Mouse (Mus musculus) liver, embryonic 15.5 days (tissue): ENCODE data around the gene Gbp10. TPM values are rescaled to one million over a fixed set of nuclear protein-coding genes. Genes with fewer than 3 reads are reported as not detected.
"Not testable (repeated sequence)": the region's sequence is repeated elsewhere in the genome, so short reads cannot be mapped to it uniquely, and the experiment has no call there.

Experiments used
- ATAC-seq: fragments of 200-750 bp; cut with Nextera tagmentation; 2 replicates; pipeline ENCODE4 v1.8.0; 2017; ENCODE audit warnings: moderate number of reproducible peaks, mild to moderate bottlenecking, moderate library complexity; ENCODE audit not compliant: insufficient read depth
- H3K27ac ChIP-seq: fragments of 300-500 bp; sonication (generic); replicated peaks from 2 replicates; pipeline ENCODE4 v1.5.1; 2015; ENCODE audit warnings: mild to moderate bottlenecking, inconsistent platforms
- H3K27me3 ChIP-seq: fragments of 300-500 bp; sonication (generic); 2 replicates; pipeline ENCODE4 v1.6.1; 2015; ENCODE audit warnings: mild to moderate bottlenecking, inconsistent platforms
- H3K36me3 ChIP-seq: fragments of 300-500 bp; sonication (generic); replicated peaks from 2 replicates; pipeline ENCODE4 v1.6.1; 2015; ENCODE audit warnings: moderate library complexity, mild to moderate bottlenecking, inconsistent platforms
- H3K4me1 ChIP-seq: fragments of 300-500 bp; sonication (generic); replicated peaks from 2 replicates; pipeline ENCODE4 v1.6.1; 2015; ENCODE audit warnings: inconsistent platforms
- H3K4me2 ChIP-seq: fragments of 300-500 bp; sonication (generic); 2 replicates; pipeline ENCODE4 v1.6.1; 2015; ENCODE audit warnings: moderate library complexity, mild to moderate bottlenecking, inconsistent platforms
- H3K4me3 ChIP-seq: fragments of 300-500 bp; sonication (generic); replicated peaks from 2 replicates; pipeline ENCODE4 v1.5.1; 2015; ENCODE audit warnings: mild to moderate bottlenecking, inconsistent platforms
- H3K9ac ChIP-seq: fragments of 300-500 bp; sonication (generic); 2 replicates; pipeline ENCODE4 v1.6.1; 2015; ENCODE audit warnings: moderate library complexity, mild to moderate bottlenecking, inconsistent platforms
- H3K9me3 ChIP-seq: fragments of 300-500 bp; sonication (generic); replicated peaks from 2 replicates; pipeline ENCODE4 v1.6.1; 2016; ENCODE audit warnings: inconsistent platforms
- WGBS: fragments of 180-500 bp; shearing (Covaris S2); methylation state at CpG from one replicate; pipeline ENCODE4 v1.1.7; 2015; ENCODE audit warnings: mixed read lengths; ENCODE audit not compliant: insufficient replicate concordance; 5-methylcytosine and 5-hydroxymethylcytosine counted together
- polyA plus RNA-seq: library from polyadenylated mRNA; unstranded; fragments of >200 nt; fragmentation: Nextera tagmentation; extraction: Ambion mirVana; gene quantifications from 2 replicates; pipeline ENCODE4 v1.2.1, GENCODE M21; 2015

Gene Gbp10
- polyA plus RNA-seq, 1 experiment from 2014 or later, result 0.29 TPM

- H3K4me3 ChIP-seq, H3K9ac ChIP-seq, H3K27ac ChIP-seq, ATAC-seq, H3K27me3 ChIP-seq, H3K9me3 ChIP-seq, H3K36me3 ChIP-seq, H3K4me1 ChIP-seq, H3K4me2 ChIP-seq: not testable (repeated sequence)
- 13% methylated on average over 2 of the region's 2 CpGs for WGBS
Observed at GRCm38 (mm10) chr5:105192536-105192935, 46.8 kb downstream of the Gbp10 start.

- Histone ChIP-seq H3K4me1 (no peaks in the 10 kb centered on the region), H3K4me3 (no peak overlapping the region), H3K9ac (no peak overlapping the region), H3K36me3 (no peaks in the 10 kb centered on the region), H3K27ac (no peak overlapping the region), H3K9me3 (no peaks in the 10 kb centered on the region), H3K4me2 (no peak overlapping the region), H3K27me3 (no peaks in the 10 kb centered on the region)
- no peak for ATAC-seq
Observed at GRCm38 (mm10) chr5:105181446-105181845, 57.9 kb downstream of the Gbp10 start.

Other genes with a start within 250 kb of the Gbp10 start
- 1.1 and 1.2 TPM in 2 replicates for gene Gbp9, start 100.0 kb downstream of the Gbp10 start, polyA plus RNA-seq
- gene Gbp8, start 100.0 kb downstream of the Gbp10 start, polyA plus RNA-seq, result 2.4 and 3.2 TPM in 2 replicates
- gene Gbp4, start 99.9 kb downstream of the Gbp10 start, polyA plus RNA-seq, result 0.61 and 0.90 TPM in 2 replicates
- 0.03 TPM in 2 replicates for gene Gm43302, start 54.2 kb upstream of the Gbp10 start, polyA plus RNA-seq
- 2.1 TPM in 2 replicates for gene Gbp6, start 54.2 kb upstream of the Gbp10 start, polyA plus RNA-seq
- gene Lrrc8b, start 176.2 kb upstream of the Gbp10 start, polyA plus RNA-seq, result 2.6 and 2.8 TPM in 2 replicates